Mouse (Mus musculus) MEL (cell line): Measurements from ENCODE around the gene Dgcr2. TPM values are rescaled to one million over a fixed set of nuclear protein-coding genes. Genes with fewer than 3 reads are reported as not detected.

Experiments used
- DNase-seq: peaks from one replicate; pipeline ENCODE4 v3.0.0; 2011; ENCODE audit warnings: low read depth, low spot score
- H3K27ac ChIP-seq: 2 replicates; pipeline ENCODE4 v1.5.1; 2012; ENCODE audit warnings: low read depth, mild to moderate bottlenecking, control low read depth, low read length, moderate library complexity; ENCODE audit not compliant: control insufficient read depth
- H3K27me3 ChIP-seq, 2 experiments: fragments of 150-350 bp in 1 of 2; sonication (generic) in 1 of 2; 2 replicates each; pipeline ENCODE4 v1.6.1; 2012; ENCODE audit warnings: low read length in 2 of 2, mild to moderate bottlenecking in 2 of 2, improper control_type of control experiment in 1 of 2, moderate library complexity in 1 of 2; ENCODE audit not compliant: insufficient read depth in 2 of 2, control insufficient read depth in 1 of 2
- H3K36me3 ChIP-seq, 2 experiments: 2 replicates each; pipeline ENCODE4 v1.6.1; 2012 to 2014; ENCODE audit warnings: low read length in 2 of 2, improper control_type of control experiment in 1 of 2, inconsistent platforms in 1 of 2, mild to moderate bottlenecking in 1 of 2; ENCODE audit not compliant: insufficient read depth in 2 of 2, control insufficient read depth in 1 of 2
- H3K4me1 ChIP-seq, 2 experiments: fragments of 150-350 bp in 1 of 2; sonication (generic) in 1 of 2; 2 replicates each; pipeline ENCODE4 v1.6.1; 2012; ENCODE audit warnings: low read length in 2 of 2, improper control_type of control experiment in 1 of 2, mild to moderate bottlenecking in 1 of 2; ENCODE audit not compliant: insufficient read depth in 2 of 2, control insufficient read depth in 1 of 2
- H3K4me3 ChIP-seq, 2 experiments: fragments of 150-350 bp in 1 of 2; sonication (generic) in 1 of 2; 2 replicates each; pipeline ENCODE4 v1.5.1; 2012; ENCODE audit warnings: low read depth in 2 of 2, low read length in 2 of 2, mild to moderate bottlenecking in 2 of 2, moderate library complexity in 2 of 2, control low read depth in 1 of 2, improper control_type of control experiment in 1 of 2; ENCODE audit not compliant: control insufficient read depth in 1 of 2, insufficient read depth in 1 of 2
- H3K79me2 ChIP-seq: 2 replicates; pipeline ENCODE4 v1.6.1; 2012; ENCODE audit warnings: mild to moderate bottlenecking, low read length, moderate library complexity; ENCODE audit not compliant: control insufficient read depth, poor library complexity, insufficient read depth
- H3K9ac ChIP-seq: 2 replicates; pipeline ENCODE4 v1.6.1; 2012; ENCODE audit warnings: low read depth, mild to moderate bottlenecking, control low read depth, low read length, moderate library complexity; ENCODE audit not compliant: control insufficient read depth, poor library complexity, severe bottlenecking
- H3K9me3 ChIP-seq: fragments of 150-350 bp; sonication (generic); replicated peaks from 2 replicates; pipeline ENCODE4 v1.6.1; 2012; ENCODE audit warnings: mild to moderate bottlenecking, low read length, improper control_type of control experiment, moderate library complexity; ENCODE audit not compliant: insufficient read depth
- BHLHE40 ChIP-seq: IDR thresholded peaks from 2 replicates; pipeline ENCODE4 v1.6.1; 2012; ENCODE audit warnings: low read depth, mild to moderate bottlenecking, inconsistent platforms, low read length, improper control_type of control experiment, borderline replicate concordance
- CHD2 ChIP-seq: IDR thresholded peaks from 2 replicates; pipeline ENCODE4 v1.6.1; 2011; ENCODE audit warnings: low read length, improper control_type of control experiment
- E2F4 ChIP-seq: IDR thresholded peaks from 2 replicates; pipeline ENCODE4 v1.6.1; 2011; ENCODE audit warnings: low read depth, low read length, improper control_type of control experiment, borderline replicate concordance
- ELF1 ChIP-seq: IDR thresholded peaks from 2 replicates; pipeline ENCODE4 v1.6.1; 2014; ENCODE audit warnings: low read depth, mild to moderate bottlenecking, inconsistent platforms, low read length, improper control_type of control experiment, moderate library complexity
- EP300 ChIP-seq, 2 experiments: IDR thresholded peaks; 2 replicates each; pipeline ENCODE4 v1.6.1; 2011; ENCODE audit warnings: improper control_type of control experiment in 2 of 2, low read length in 2 of 2, low read depth in 1 of 2, mild to moderate bottlenecking in 1 of 2
- ETS1 ChIP-seq: IDR thresholded peaks from 2 replicates; pipeline ENCODE4 v1.6.1; 2012; ENCODE audit warnings: low read depth, mild to moderate bottlenecking, inconsistent platforms, low read length, improper control_type of control experiment, moderate library complexity
- GATA1 ChIP-seq: IDR thresholded peaks from 2 replicates; pipeline ENCODE4 v1.6.1; 2011; ENCODE audit warnings: low read depth, low read length, improper control_type of control experiment
- HCFC1 ChIP-seq: IDR thresholded peaks from 2 replicates; pipeline ENCODE4 v1.6.1; 2012; ENCODE audit warnings: low read depth, mild to moderate bottlenecking, inconsistent platforms, low read length, improper control_type of control experiment, moderate library complexity
- JUND ChIP-seq: IDR thresholded peaks from 2 replicates; pipeline ENCODE4 v1.6.1; 2011; ENCODE audit warnings: low read depth, mild to moderate bottlenecking, improper control_type of control experiment, low read length
- KAT2A ChIP-seq: conservative IDR thresholded peaks from 2 replicates; pipeline ENCODE4 v1.6.1; 2012; ENCODE audit warnings: low read depth, low read length, improper control_type of control experiment, inconsistent platforms
- MAFK ChIP-seq: IDR thresholded peaks from 2 replicates; pipeline ENCODE4 v1.6.1; 2011; ENCODE audit warnings: low read depth, mild to moderate bottlenecking, low read length, improper control_type of control experiment, borderline replicate concordance
- MAX ChIP-seq: IDR thresholded peaks from 2 replicates; pipeline ENCODE4 v1.6.1; 2011; ENCODE audit warnings: low read length, improper control_type of control experiment
- MAZ ChIP-seq: IDR thresholded peaks from 2 replicates; pipeline ENCODE4 v1.6.1; 2012; ENCODE audit warnings: low read depth, mild to moderate bottlenecking, inconsistent platforms, low read length, improper control_type of control experiment
- MEF2A ChIP-seq: IDR thresholded peaks from 2 replicates; pipeline ENCODE4 v1.6.1; 2014; ENCODE audit warnings: low read depth, mild to moderate bottlenecking, inconsistent platforms, low read length, improper control_type of control experiment; ENCODE audit not compliant: poor library complexity, insufficient replicate concordance, severe bottlenecking; ENCODE audit errors: extremely low read depth
- MXI1 ChIP-seq: IDR thresholded peaks from 2 replicates; pipeline ENCODE4 v1.6.1; 2011; ENCODE audit warnings: mild to moderate bottlenecking, low read depth, low read length, improper control_type of control experiment
- MYC ChIP-seq: IDR thresholded peaks from 2 replicates; pipeline ENCODE4 v1.6.1; 2011; ENCODE audit warnings: low read depth, mild to moderate bottlenecking, low read length, improper control_type of control experiment, moderate library complexity
- NRF1 ChIP-seq: IDR thresholded peaks from 2 replicates; pipeline ENCODE4 v1.6.1; 2014; ENCODE audit warnings: low read depth, mild to moderate bottlenecking, inconsistent platforms, low read length, improper control_type of control experiment, moderate library complexity; ENCODE audit not compliant: poor library complexity, insufficient read depth, severe bottlenecking
- POLR2A ChIP-seq, 2 experiments: IDR thresholded peaks; 2 replicates each; pipeline ENCODE4 v1.6.1; 2011 to 2012; ENCODE audit warnings: low read length in 2 of 2, mild to moderate bottlenecking in 2 of 2, control low read depth in 1 of 2, improper control_type of control experiment in 1 of 2, low read depth in 1 of 2, moderate library complexity in 1 of 2; ENCODE audit not compliant: control insufficient read depth in 1 of 2, insufficient read depth in 1 of 2, poor library complexity in 1 of 2
- POLR2AphosphoS2 ChIP-seq: IDR thresholded peaks from 2 replicates; pipeline ENCODE4 v1.6.1; 2011; ENCODE audit warnings: low read length, improper control_type of control experiment
- POLR2AphosphoS5 ChIP-seq: IDR thresholded peaks from 2 replicates; pipeline ENCODE4 v1.6.1; 2012; ENCODE audit warnings: low read depth, borderline replicate concordance, mild to moderate bottlenecking, inconsistent platforms, low read length, moderate library complexity, mixed read lengths
- RAD21 ChIP-seq: IDR thresholded peaks from 2 replicates; pipeline ENCODE4 v1.6.1; 2011; ENCODE audit warnings: mild to moderate bottlenecking, low read depth, low read length, improper control_type of control experiment
- RCOR1 ChIP-seq: IDR thresholded peaks from 2 replicates; pipeline ENCODE4 v1.6.1; 2012; ENCODE audit warnings: low read depth, mild to moderate bottlenecking, inconsistent platforms, low read length, improper control_type of control experiment
- TAL1 ChIP-seq: IDR thresholded peaks from 2 replicates; pipeline ENCODE4 v1.6.1; 2012; ENCODE audit warnings: mild to moderate bottlenecking, inconsistent platforms, low read length, moderate library complexity, mixed read lengths
- TBP ChIP-seq: IDR thresholded peaks from 2 replicates; pipeline ENCODE4 v1.8.0; 2011; ENCODE audit warnings: low read depth, low read length, improper control_type of control experiment
- USF1 ChIP-seq: IDR thresholded peaks from 2 replicates; pipeline ENCODE4 v1.6.1; 2014; ENCODE audit warnings: low read depth, mild to moderate bottlenecking, inconsistent platforms, low read length, improper control_type of control experiment, moderate library complexity
- USF2 ChIP-seq, 2 experiments: IDR thresholded peaks; 2 replicates each; pipeline ENCODE4 v1.6.1; 2011 to 2012; ENCODE audit warnings: improper control_type of control experiment in 2 of 2, low read length in 2 of 2, borderline replicate concordance in 1 of 2, inconsistent platforms in 1 of 2, low read depth in 1 of 2, mild to moderate bottlenecking in 1 of 2; ENCODE audit not compliant: insufficient read depth in 1 of 2
- ZKSCAN1 ChIP-seq: IDR thresholded peaks from 2 replicates; pipeline ENCODE4 v1.6.1; 2012; ENCODE audit warnings: low read depth, mild to moderate bottlenecking, inconsistent platforms, low read length, improper control_type of control experiment, moderate library complexity
- ZNF384 ChIP-seq: IDR thresholded peaks from 2 replicates; pipeline ENCODE4 v1.6.1; 2012; ENCODE audit warnings: low read depth, mild to moderate bottlenecking, inconsistent platforms, low read length, improper control_type of control experiment
- polyA plus RNA-seq, 2 experiments: library from polyadenylated mRNA; stranded (reverse) in 1 of 2; unstranded in 1 of 2; fragments of >175 nt in 1 of 2; fragments of >200 nt in 1 of 2; gene quantifications; 2 replicates each; pipeline versions ENCODE4 v1.2.1 to v1.2.4; 2012; ENCODE audit warnings: low replicate concordance in 2 of 2, low read depth in 1 of 2; ENCODE audit not compliant: insufficient read length in 2 of 2, insufficient read depth in 1 of 2, missing spikeins in 1 of 2
- total RNA-seq: library from RNA; depleted of rRNA; stranded (reverse); fragments of 300-350 nt; gene quantifications from 2 replicates; pipeline ENCODE4 v1.2.3, GENCODE M21; 2012

Gene Dgcr2
- total and polyA plus RNA-seq, 3 experiments = 37.1 to 53.7 TPM; not detected in 1

DNA sequence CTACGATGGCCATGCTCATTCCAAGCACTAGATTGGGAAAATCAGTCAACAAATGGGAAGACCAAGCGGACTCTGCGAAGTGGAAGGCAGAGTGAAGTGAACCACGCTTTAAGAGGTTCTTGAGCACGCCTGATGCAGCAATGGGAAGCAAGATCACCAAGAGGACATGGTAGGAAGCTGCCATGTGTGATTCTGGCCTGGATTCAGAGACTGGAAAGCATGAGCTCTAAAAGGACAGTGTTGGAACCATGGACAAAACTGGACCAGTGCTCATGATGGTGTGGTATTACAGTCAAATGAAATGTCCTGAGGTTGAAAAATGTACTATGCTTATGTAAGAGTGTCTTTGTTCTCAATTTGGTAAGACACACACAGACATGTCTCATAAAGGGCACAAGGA is 47.0 kb downstream of the Dgcr2 start:
- H3K9ac ChIP-seq = no peak overlapping the region
- H3K27ac ChIP-seq = no peak overlapping the region
- no peaks in the 10 kb centered on the region for H3K27me3 ChIP-seq
- DNase-seq = no peak
- H3K4me1 ChIP-seq = peaks cover 2 to 6% of the 10 kb centered on the region in 2 experiments; a peak in 3 of 4 replicates
- no peaks in the 10 kb centered on the region for H3K79me2 ChIP-seq
- H3K9me3 ChIP-seq = no peaks in the 10 kb centered on the region
- TF ChIP-seq ELF1 (no peak), GATA1 (no peak), MAX (no peak), ZKSCAN1 (no peak), MYC (no peak), USF2 (IDR thresholded peaks at IDR 0.05; ENCODE audit: borderline replicate concordance in 1 of 2, insufficient read depth in 1 of 2, low read depth in 1 of 2, low read length in 2 of 2) (no peak), MAZ (no peak), CHD2 (no peak), JUND (no peak), BHLHE40 (no peak), MXI1 (no peak), NRF1 (no peak), KAT2A (no peak), E2F4 (no peak), HCFC1 (no peak), ETS1 (no peak), MEF2A (no peak), POLR2AphosphoS2 (no peak), EP300 (IDR thresholded peaks at IDR 0.05; ENCODE audit: low read depth in 1 of 2, low read length in 2 of 2) (no peak)
- H3K4me3 ChIP-seq = no peak overlapping the region
- H3K36me3 ChIP-seq = peaks cover 8 to 15% of the 10 kb centered on the region in 2 experiments

DNA sequence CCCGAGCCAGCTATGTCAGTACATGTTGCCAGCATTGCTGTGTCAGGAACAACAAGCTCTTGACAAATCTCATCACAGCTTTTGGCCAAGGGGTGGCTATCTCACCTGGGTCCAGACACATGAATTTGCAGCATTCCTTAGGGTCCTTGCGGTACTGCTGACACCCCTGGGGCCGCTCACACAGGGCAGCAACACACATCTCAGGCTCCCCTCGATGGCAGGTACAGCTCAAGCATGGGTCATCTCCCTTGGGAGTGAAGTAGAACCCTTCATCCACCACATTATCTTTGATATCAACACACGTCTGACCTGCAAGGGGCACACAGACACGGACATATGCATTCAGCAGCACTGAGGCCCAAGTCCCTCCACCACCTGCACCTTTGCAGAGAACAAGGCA is 48.9 kb downstream of the Dgcr2 start:
- Histone ChIP-seq H3K36me3 (peaks cover 8 to 9% of the 10 kb centered on the region in 2 experiments), H3K4me3 (no peak overlapping the region), H3K4me1 (peaks cover 2 to 6% of the 10 kb centered on the region in 2 experiments; a peak in 3 of 4 replicates), H3K9ac (no peak overlapping the region), H3K27ac (no peak overlapping the region), H3K9me3 (no peaks in the 10 kb centered on the region), H3K79me2 (no peaks in the 10 kb centered on the region), H3K27me3 (no peaks in the 10 kb centered on the region)
- DNase-seq = no peak
- TF ChIP-seq ELF1 (no peak), KAT2A (no peak), MYC (no peak), ZNF384 (no peak), POLR2AphosphoS5 (no peak), NRF1 (no peak), RAD21 (no peak), POLR2AphosphoS2 (no peak), USF1 (no peak), POLR2A (IDR thresholded peaks at IDR 0.05; ENCODE audit: control insufficient read depth in 1 of 2, insufficient read depth in 1 of 2, low read depth in 1 of 2, low read length in 2 of 2, poor library complexity in 1 of 2) (no peak), TAL1 (no peak), TBP (no peak), RCOR1 (no peak), ETS1 (no peak), MAFK (no peak)
